Mouse (Mus musculus): ENCODE results near the gene Psmc3ip. TPM values are rescaled to one million over a fixed set of nuclear protein-coding genes. Genes with fewer than 3 reads are reported as not detected.
A peak's percentile ranks its signal among the peaks of the same experiment; 100 is the strongest.

Psmc3ip gene
- total RNA-seq, 2 experiments from 2014 or later: 38.0 to 65.9 TPM

GRCm38 (mm10) chr11:101082208-101083082 lies 12.8 kb downstream of the Psmc3ip start, which contains the start of gene Coasy:
Gene Coasy, plus strand, starts transcription at chr11:101082565.
- ATAC-seq (replicated peaks; ENCODE audit: low FRiP score, low TSS enrichment, poor library complexity, severe bottlenecking): peak; percentile 62

GRCm38 (mm10) chr11:101081659-101082058 lies 13.6 kb downstream of the Psmc3ip start:
- no peak for ATAC-seq (replicated peaks; ENCODE audit: low FRiP score, low TSS enrichment, poor library complexity, severe bottlenecking)

GRCm38 (mm10) chr11:101080421-101080820 lies 14.8 kb downstream of the Psmc3ip start:
- ATAC-seq (replicated peaks; ENCODE audit: low FRiP score, low TSS enrichment, poor library complexity, severe bottlenecking): no peak

- no peak for ATAC-seq (replicated peaks; ENCODE audit: low FRiP score, low TSS enrichment, poor library complexity, severe bottlenecking)
Observed at GRCm38 (mm10) chr11:101079746-101080145, 15.5 kb downstream of the Psmc3ip start.

GRCm38 (mm10) chr11:101078121-101078520 lies 17.1 kb downstream of the Psmc3ip start, which contains the start of gene Hsd17b1:
Gene Hsd17b1, plus strand, starts transcription at chr11:101078411.
- no peak for ATAC-seq (replicated peaks; ENCODE audit: low FRiP score, low TSS enrichment, poor library complexity, severe bottlenecking)

- no peak for ATAC-seq (replicated peaks; ENCODE audit: low FRiP score, low TSS enrichment, poor library complexity, severe bottlenecking)
Observed at GRCm38 (mm10) chr11:101071810-101072428, 23.3 kb downstream of the Psmc3ip start.

- ATAC-seq (replicated peaks; ENCODE audit: low FRiP score, low TSS enrichment, poor library complexity, severe bottlenecking): no peak
Observed at GRCm38 (mm10) chr11:101070987-101071386, 24.2 kb downstream of the Psmc3ip start.

- ATAC-seq (replicated peaks; ENCODE audit: low FRiP score, low TSS enrichment, poor library complexity, severe bottlenecking): peak; percentile 10; the same call in 1 of the 2 replicates
Observed at GRCm38 (mm10) chr11:101070189-101070527, 25.1 kb downstream of the Psmc3ip start.

GRCm38 (mm10) chr11:101069391-101070188 lies 25.6 kb downstream of the Psmc3ip start, which contains the start of gene Naglu:
Gene Naglu, plus strand, starts transcription at chr11:101070012.
- ATAC-seq (replicated peaks; ENCODE audit: low FRiP score, low TSS enrichment, poor library complexity, severe bottlenecking): peak; percentile 89

- ATAC-seq (replicated peaks; ENCODE audit: low FRiP score, low TSS enrichment, poor library complexity, severe bottlenecking): no peak
Observed at GRCm38 (mm10) chr11:101066549-101067412, 28.5 kb downstream of the Psmc3ip start.

- no peak for ATAC-seq (replicated peaks; ENCODE audit: low FRiP score, low TSS enrichment, poor library complexity, severe bottlenecking)
Observed at GRCm38 (mm10) chr11:101065002-101065401, 30.2 kb downstream of the Psmc3ip start.

GRCm38 (mm10) chr11:101064462-101064861 lies 30.8 kb downstream of the Psmc3ip start:
- ATAC-seq (replicated peaks; ENCODE audit: low FRiP score, low TSS enrichment, poor library complexity, severe bottlenecking): no peak

- ATAC-seq (replicated peaks; ENCODE audit: low FRiP score, low TSS enrichment, poor library complexity, severe bottlenecking): peak; percentile 92
Observed at GRCm38 (mm10) chr11:101063676-101064327, 31.4 kb downstream of the Psmc3ip start.

- ATAC-seq (replicated peaks; ENCODE audit: low FRiP score, low TSS enrichment, poor library complexity, severe bottlenecking): no peak
Observed at GRCm38 (mm10) chr11:101062971-101063675, 32.1 kb downstream of the Psmc3ip start.

- no peak for ATAC-seq (replicated peaks; ENCODE audit: low FRiP score, low TSS enrichment, poor library complexity, severe bottlenecking)
Observed at GRCm38 (mm10) chr11:101062165-101062884, 32.9 kb downstream of the Psmc3ip start.

- no peak for ATAC-seq (replicated peaks; ENCODE audit: low FRiP score, low TSS enrichment, poor library complexity, severe bottlenecking)
Observed at GRCm38 (mm10) chr11:101061049-101061448, 34.2 kb downstream of the Psmc3ip start.

- ATAC-seq (replicated peaks; ENCODE audit: low FRiP score, low TSS enrichment, poor library complexity, severe bottlenecking): no peak
Observed at GRCm38 (mm10) chr11:101060126-101060525, 35.1 kb downstream of the Psmc3ip start.

Data from megakaryocyte-erythroid progenitor cell, adult 5-6 weeks (primary cell).